Mouse (Mus musculus) megakaryocyte, adult 5-6 weeks (primary cell): ENCODE data around the gene Timmdc1. TPM values are rescaled to one million over a fixed set of nuclear protein-coding genes. Genes with fewer than 3 reads are reported as not detected.

ENCODE experiments used
- total RNA-seq, 2 experiments: library from RNA; stranded (forward) in 1 of 2; stranded (reverse) in 1 of 2; fragments of 153-499, 151-499 nt in 1 of 2; fragments of 221-1000, 200-1000 nt in 1 of 2; gene quantifications; 2 replicates each; pipeline versions ENCODE4 v1.2.3 to v1.2.4; 2015 to 2017

The Timmdc1 gene
- total RNA-seq, 2 experiments from 2014 or later = 9.3 to 19.0 TPM

Other genes with a start within 250 kb of the Timmdc1 start
- gene Nr1i2, start 227.8 kb downstream of the Timmdc1 start, total RNA-seq (2015) = not detected in 2 replicates
- not detected in 2 replicates for gene Nr1i2, start 227.8 kb downstream of the Timmdc1 start, total RNA-seq (2017)
- gene Maats1, start 180.5 kb downstream of the Timmdc1 start, total RNA-seq (2015) = not detected in 2 replicates
- gene Maats1, start 180.5 kb downstream of the Timmdc1 start, total RNA-seq (2017) = not detected in 2 replicates
- 89.3 and 106 TPM in 2 replicates for gene Cox17, start 175.7 kb downstream of the Timmdc1 start, total RNA-seq (2015)
- 210 and 268 TPM in 2 replicates for gene Cox17, start 175.7 kb downstream of the Timmdc1 start, total RNA-seq (2017)
- gene Gm21987, start 175.6 kb downstream of the Timmdc1 start, total RNA-seq (2015) = not detected in 2 replicates
- gene Gm21987, start 175.6 kb downstream of the Timmdc1 start, total RNA-seq (2017) = not detected in 2 replicates
- gene Popdc2, start 160.5 kb downstream of the Timmdc1 start, total RNA-seq (2015) = 0.38 and 3.9 TPM in 2 replicates
- 1.8 TPM in 1 of 2 replicates, not detected in the other for gene Popdc2, start 160.5 kb downstream of the Timmdc1 start, total RNA-seq (2017)
- gene Pla1a, start 89.5 kb downstream of the Timmdc1 start, total RNA-seq (2015) = 0.38 TPM in 1 of 2 replicates, not detected in the other
- not detected in 2 replicates for gene Pla1a, start 89.5 kb downstream of the Timmdc1 start, total RNA-seq (2017)
- 30.6 and 30.9 TPM in 2 replicates for gene Adprh, start 70.0 kb downstream of the Timmdc1 start, total RNA-seq (2015)
- gene Adprh, start 70.0 kb downstream of the Timmdc1 start, total RNA-seq (2017) = 18.3 and 19.2 TPM in 2 replicates
- 6.5 and 10.4 TPM in 2 replicates for gene Cd80, start 67.1 kb downstream of the Timmdc1 start, total RNA-seq (2015)
- 3.0 and 4.0 TPM in 2 replicates for gene Cd80, start 67.1 kb downstream of the Timmdc1 start, total RNA-seq (2017)
- 25.0 and 29.4 TPM in 2 replicates for gene Poglut1, start 27.6 kb upstream of the Timmdc1 start, total RNA-seq (2015)
- gene Poglut1, start 27.6 kb upstream of the Timmdc1 start, total RNA-seq (2017) = 13.5 and 15.4 TPM in 2 replicates
- gene Tmem39a, start 36.0 kb upstream of the Timmdc1 start, total RNA-seq (2015) = 67.1 and 67.2 TPM in 2 replicates
- gene Tmem39a, start 36.0 kb upstream of the Timmdc1 start, total RNA-seq (2017) = 32.1 and 32.5 TPM in 2 replicates
- 20.4 and 21.4 TPM in 2 replicates for gene Arhgap31, start 190.6 kb upstream of the Timmdc1 start, total RNA-seq (2015)
- gene Arhgap31, start 190.6 kb upstream of the Timmdc1 start, total RNA-seq (2017) = 10.0 and 14.6 TPM in 2 replicates
- 12.2 and 20.8 TPM in 2 replicates for gene B4galt4, start 219.6 kb upstream of the Timmdc1 start, total RNA-seq (2015)
- 21.4 and 26.2 TPM in 2 replicates for gene B4galt4, start 219.6 kb upstream of the Timmdc1 start, total RNA-seq (2017)